Mouse (Mus musculus) cerebellum, adult 2 months (tissue): Measurements from ENCODE around the gene Diaph3.

Source experiments
- CTCF ChIP-seq: fragments of 200-500 bp; IDR thresholded peaks from 2 replicates; pipeline ENCODE4 v1.5.1; 2011; ENCODE audit warnings: low read depth, mild to moderate bottlenecking, control low read depth, low read length, moderate library complexity, borderline replicate concordance; ENCODE audit not compliant: insufficient read depth
- POLR2A ChIP-seq: fragments of 200-500 bp; IDR thresholded peaks from 2 replicates; pipeline ENCODE4 v1.6.1; 2011; ENCODE audit warnings: low read length, control low read depth, borderline replicate concordance; ENCODE audit not compliant: insufficient read depth

DNA sequence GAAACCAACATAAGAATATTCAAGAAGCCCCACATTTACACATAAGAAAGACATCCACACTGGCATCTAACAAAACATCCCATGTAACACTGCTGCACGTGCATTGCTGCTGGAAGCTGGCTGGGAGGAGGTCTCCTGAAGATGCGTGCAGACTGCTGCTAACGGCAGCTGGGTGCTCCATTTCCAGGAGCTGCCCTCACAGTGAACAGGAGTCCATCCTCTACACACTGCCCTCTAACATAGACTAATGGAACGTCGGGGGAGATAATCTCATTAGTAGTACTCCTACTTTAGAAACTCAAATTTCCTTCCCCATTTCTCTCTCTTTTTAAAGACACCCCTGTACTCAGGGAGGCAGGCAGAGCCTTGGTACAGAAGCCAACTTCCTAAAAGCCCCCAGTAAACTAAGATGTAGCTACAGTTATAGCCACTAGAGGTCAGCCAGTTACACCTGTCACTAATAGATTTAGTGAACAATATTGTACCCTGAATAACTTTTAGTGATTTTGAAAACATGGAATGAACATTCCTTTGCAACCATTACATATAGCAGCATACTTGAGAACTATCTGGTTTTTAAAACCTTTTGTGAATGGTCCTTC, 462.8 kb downstream of the Diaph3 start:
- no peak for TF ChIP-seq POLR2A
- TF ChIP-seq CTCF = no peak
